Mouse (Mus musculus): ENCODE results near the gene Zfp689.

GRCm38 (mm10) chr7:127476855-127477254 lies 27.9 kb upstream of the Zfp689 start:
- TF ChIP-seq POLR2A (IDR thresholded peaks at IDR 0.05; ENCODE audit: low read depth, low read length) (no peak), CTCF (IDR thresholded peaks at IDR 0.05; ENCODE audit: borderline replicate concordance, insufficient read depth, low read length) (no peak)

Data from embryonic fibroblast, embryonic 13.5 days (primary cell).